Mouse (Mus musculus) heart, postnatal 0 days (tissue): ENCODE measurements around the gene Gimap1.

Experiments
- CTCF ChIP-seq: IDR thresholded peaks from 2 replicates; pipeline ENCODE4 v1.5.1; 2016; ENCODE audit warnings: antibody characterized with exemption, control low read depth, low read depth
- EP300 ChIP-seq: IDR thresholded peaks from 2 replicates; pipeline ENCODE4 v1.6.1; 2016; ENCODE audit warnings: antibody characterized with exemption, low read depth

DNA sequence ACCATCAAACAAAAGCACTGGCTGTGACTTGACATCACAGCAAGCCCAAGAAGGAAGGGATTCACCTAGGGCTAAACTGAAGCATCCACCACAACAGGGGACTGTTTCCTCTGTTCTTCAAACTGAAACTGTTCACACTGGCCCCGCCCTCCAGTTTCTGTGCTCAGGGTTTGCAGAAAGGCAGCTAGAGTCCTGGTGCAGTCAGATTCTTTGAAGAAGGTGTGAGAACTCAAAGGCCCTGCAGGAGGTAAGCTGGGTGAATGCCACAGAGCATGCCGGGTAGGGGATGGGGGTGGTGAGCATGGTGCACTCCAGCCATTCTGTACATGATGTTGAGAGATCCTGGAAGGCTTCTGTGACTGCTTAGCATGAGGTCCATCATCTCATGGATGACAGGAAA is 20.4 kb upstream of the Gimap1 start, which contains the start of the genes Gm28053 and Gimap7:
- TF ChIP-seq CTCF (no peak), EP300 (no peak)
